ENCODE assay signal across 13 mouse cellular contexts in genomic region chr8:126905387-126905786, GRCm38 (mm10). TPM values are rescaled to one million over a fixed set of nuclear protein-coding genes. Genes with fewer than 3 reads are reported as not detected.
A peak's percentile ranks its signal among the peaks of the same experiment; 100 is the strongest.
DNase-seq lines count a peak whose midpoint lies in the region; ATAC-seq and TF ChIP-seq lines count a peak whose summit lies in the region.
"Had no signal": no experiment of that assay in that cellular context is flagged by ENCODE, and none has a peak within 500 bp of the region (broad histone marks: within the 10 kb centered on the region; RNA-seq: fewer than 3 reads in every experiment).

No protein-coding gene starts in this region.

- peaks cover 3% of the 10 kb centered on the region for H3K4me1 ChIP-seq in ES-Bruce4 (ENCODE audit: control insufficient read depth, insufficient read depth, low read length)
- no peaks in the 10 kb centered on the region for H3K4me1 ChIP-seq in forebrain, embryonic 11.5 days (replicated peaks; ENCODE audit: control insufficient read depth, insufficient read depth, low read length)

- no peaks in the 10 kb centered on the region for H3K9me3 ChIP-seq in ES-Bruce4 (replicated peaks; ENCODE audit: control insufficient read depth, insufficient read depth, low read length, poor library complexity, severe bottlenecking)
- no peaks in the 10 kb centered on the region for H3K9me3 ChIP-seq in forebrain, embryonic 11.5 days (ENCODE audit: control insufficient read depth, low read length)
- H3K9me3 ChIP-seq: limb, embryonic 13.5 days had no signal

- H3K4me3 ChIP-seq in ES-Bruce4 (ENCODE audit: low read depth, low read length): no peak overlapping the region
- no peak overlapping the region for H3K4me3 ChIP-seq in forebrain, embryonic 11.5 days (ENCODE audit: low read depth, low read length)
- H3K4me3 ChIP-seq: limb, embryonic 13.5 days had no signal

- ATAC-seq in megakaryocyte, adult 5-6 weeks (ENCODE audit: poor library complexity, severe bottlenecking): peak; percentile 33; the same call in 1 of the 2 replicates
- ATAC-seq in forebrain, embryonic 11.5 days (replicated peaks; ENCODE audit: low FRiP score): no peak
- ATAC-seq: inflammation-experienced regulatory T-cells, adult 6 months; midbrain, embryonic 16.5 days had no signal

- peak; percentile 48 for DNase-seq in embryo, embryonic 10 days (ENCODE audit: low spot score)
- DNase-seq in embryo, embryonic 9.5 days (ENCODE audit: extremely low spot score): no peak
- DNase-seq in left cerebral cortex, postnatal 4 days: peak; percentile 34
- DNase-seq in left cerebral cortex, adult 8-10 months (ENCODE audit: low spot score in 2 of 2): no peak
- DNase-seq in urinary bladder, postnatal 36 days (ENCODE audit: low spot score in 2 of 2): no peak
- no peak for DNase-seq in forebrain, embryonic 11.5 days (ENCODE audit: low spot score)
- DNase-seq: adrenal gland, adult 2 months; cerebellum, adult 9-11 months had no signal

- 90% methylated on average over 3 of the region's 3 CpGs for WGBS in forebrain, embryonic 11.5 days

- TF ChIP-seq EP300 in ES-Bruce4 (IDR thresholded peaks at IDR 0.05; ENCODE audit: insufficient read depth, low read depth, low read length): no peak

- no peak overlapping the region for H3K27ac ChIP-seq in ES-Bruce4 (ENCODE audit: insufficient read depth, low read length)
- H3K27ac ChIP-seq in forebrain, embryonic 11.5 days (ENCODE audit: low read depth, low read length): no peak overlapping the region
- H3K27ac ChIP-seq: limb, embryonic 13.5 days had no signal

- intact Hi-C loops in left cerebral cortex, postnatal 4 days (cut with DNase I): no loop called here

- TF ChIP-seq POLR2A in ES-Bruce4 (IDR thresholded peaks at IDR 0.05; ENCODE audit: insufficient read depth, low read length): no peak

- TF ChIP-seq CTCF in ES-Bruce4 (IDR thresholded peaks at IDR 0.05; ENCODE audit: low read depth, low read length): peak; percentile 10

- H3K9ac ChIP-seq in ES-Bruce4 (ENCODE audit: low read depth, poor library complexity, severe bottlenecking): no peak overlapping the region
- no peak overlapping the region for H3K9ac ChIP-seq in forebrain, embryonic 11.5 days (ENCODE audit: low read length)
- H3K9ac ChIP-seq: limb, embryonic 13.5 days had no signal

- no peaks in the 10 kb centered on the region for H3K36me3 ChIP-seq in ES-Bruce4 (ENCODE audit: control insufficient read depth, insufficient read depth, low read length, poor library complexity, severe bottlenecking)
- no peaks in the 10 kb centered on the region for H3K36me3 ChIP-seq in forebrain, embryonic 11.5 days (ENCODE audit: control insufficient read depth, insufficient read depth, low read length)
- H3K36me3 ChIP-seq: limb, embryonic 13.5 days had no signal

- H3K27me3 ChIP-seq in ES-Bruce4 (ENCODE audit: control insufficient read depth, insufficient read depth, low read length, poor library complexity, severe bottlenecking): no peaks in the 10 kb centered on the region
- no peaks in the 10 kb centered on the region for H3K27me3 ChIP-seq in forebrain, embryonic 11.5 days (ENCODE audit: control insufficient read depth, insufficient read depth, low read length)
- H3K27me3 ChIP-seq: limb, embryonic 13.5 days had no signal

- H3K4me2 ChIP-seq in forebrain, embryonic 11.5 days (ENCODE audit: low read depth, low read length, severe bottlenecking): no peak overlapping the region
- H3K4me2 ChIP-seq: limb, embryonic 13.5 days had no signal

RNA-seq across cellular contexts. Expression of gene Tomm20, which starts 40.3 kb away (rescaled TPM):
- 100 to 1,000 TPM; 134 to 136 TPM for total RNA-seq in left cerebral cortex, postnatal 4 days (2021)
- total RNA-seq in left cerebral cortex, adult 8-10 months (2022): 100 to 1,000 TPM; 212 to 221 (median 217) TPM
- 642 and 659 TPM in 2 replicates for polyA plus RNA-seq in ES-Bruce4 (2011; ENCODE audit: insufficient read depth, insufficient read length, low read depth, missing spikeins)
- total RNA-seq in megakaryocyte, adult 5-6 weeks (2015): 47.7 and 70.1 TPM in 2 replicates
- 69.9 and 71.9 TPM in 2 replicates for total RNA-seq in megakaryocyte, adult 5-6 weeks (2017)
- polyA plus RNA-seq in forebrain, embryonic 11.5 days (2014; fragmentation: Nextera tagmentation; extraction: Ambion mirVana): 219 and 231 TPM in 2 replicates

Comparison
In these comparisons a context has a peak if more than half of its experiments do, and no peak if none do; other contexts are left out.
1. DNase-seq: peak in embryo, embryonic 10 days (single experiment) and left cerebral cortex, postnatal 4 days (single experiment); none in embryo, embryonic 9.5 days (single experiment), left cerebral cortex, adult 8-10 months (0 of 2), urinary bladder, postnatal 36 days (0 of 2) and forebrain, embryonic 11.5 days (single experiment).